Mouse (Mus musculus) right cerebral cortex, postnatal 36 days (tissue): Measurements from ENCODE around the gene Otop3.

Source experiments
- DNase-seq, 2 experiments: peaks; one replicate each; pipeline ENCODE4 v3.0.0; 2022; ENCODE audit warnings: low spot score in 2 of 2, mixed read lengths in 1 of 2

The Otop3 gene

DNA sequence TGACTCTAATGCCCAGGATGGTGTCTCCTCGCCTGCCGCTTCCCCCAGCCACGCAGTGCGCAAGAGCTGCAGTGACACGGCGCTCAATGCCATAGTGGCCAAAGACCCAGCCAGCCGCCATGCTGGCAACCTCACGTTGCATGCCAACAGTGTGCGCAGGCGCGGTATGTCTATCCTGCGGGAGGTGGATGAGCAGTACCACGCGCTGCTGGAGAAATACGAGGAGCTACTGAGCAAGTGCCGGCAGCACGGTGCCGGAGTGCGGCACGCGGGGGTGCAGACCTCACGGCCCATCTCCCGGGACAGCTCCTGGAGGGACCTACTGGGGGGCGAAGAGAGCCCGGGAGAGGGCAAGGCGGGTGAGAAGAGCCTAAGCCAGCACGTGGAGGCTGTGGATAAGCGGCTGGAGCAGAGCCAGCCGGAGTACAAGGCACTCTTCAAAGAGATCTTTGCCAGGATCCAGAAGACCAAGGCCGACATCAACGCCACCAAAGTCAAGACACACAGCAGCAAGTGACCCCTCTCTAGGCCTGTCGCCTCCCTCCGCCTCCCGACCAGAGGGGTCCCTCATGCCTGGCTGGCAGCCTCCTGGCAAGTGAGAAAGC lies 59.3 kb downstream of the Otop3 start:
- DNase-seq: no peak
